ENCODE assay signal across 28 mouse cellular contexts in the genomic region with DNA sequence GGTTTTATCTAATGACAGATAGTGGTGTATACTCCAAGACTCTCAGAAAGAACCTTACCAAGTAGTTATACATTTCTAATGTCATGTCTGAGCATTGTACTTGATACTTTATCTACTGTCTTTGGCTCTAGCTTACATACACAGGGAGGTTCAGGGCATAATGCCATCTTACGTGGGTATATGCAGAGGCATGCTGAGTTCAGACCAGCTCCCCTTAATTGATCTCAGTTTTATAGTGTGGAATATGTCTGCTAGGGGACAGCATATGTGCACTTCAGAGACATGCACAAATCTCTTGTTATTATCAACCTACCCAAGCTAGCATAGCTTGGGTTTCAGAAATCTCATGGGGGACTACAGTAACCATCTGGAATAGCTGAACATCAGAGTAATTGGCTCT.
"Had no signal": no experiment of that assay in that cellular context is flagged by ENCODE, and none has a peak within 500 bp of the region (broad histone marks: within the 10 kb centered on the region; RNA-seq: fewer than 3 reads in every experiment).

No protein-coding gene starts in this region.

- H3K27me3 ChIP-seq: embryonic facial prominence, embryonic 12.5 days; embryonic facial prominence, embryonic 13.5 days; embryonic facial prominence, embryonic 15.5 days; forebrain, embryonic 12.5 days; forebrain, embryonic 13.5 days; forebrain, embryonic 15.5 days had no signal

- DNase-seq: cerebellum, adult 8-10 months; cerebellum, adult 9-10 months; cerebellum, adult 9-11 months; cerebellum, postnatal 10 days; cerebellum, postnatal 14 days; cerebellum, postnatal 25 days; cerebellum, postnatal 36 days; embryo, embryonic 11 days; forebrain, postnatal 0 days; gastrocnemius, adult 2 months; gastrocnemius, postnatal 10 days; gastrocnemius, postnatal 14 days; gastrocnemius, postnatal 25 days; gastrocnemius, postnatal 36 days; heart, adult 11 months; heart, adult 18-20 months; heart, adult 2 months had no signal

- H3K9me3 ChIP-seq: embryonic facial prominence, embryonic 10.5 days; embryonic facial prominence, embryonic 12.5 days; embryonic facial prominence, embryonic 13.5 days; embryonic facial prominence, embryonic 15.5 days; forebrain, embryonic 10.5 days; forebrain, embryonic 12.5 days; forebrain, embryonic 13.5 days; forebrain, embryonic 15.5 days had no signal

- H3K4me1 ChIP-seq: embryonic facial prominence, embryonic 10.5 days; embryonic facial prominence, embryonic 12.5 days; embryonic facial prominence, embryonic 15.5 days; forebrain, embryonic 15.5 days had no signal

- H3K27ac ChIP-seq: embryonic facial prominence, embryonic 10.5 days; embryonic facial prominence, embryonic 12.5 days; embryonic facial prominence, embryonic 13.5 days; embryonic facial prominence, embryonic 15.5 days; forebrain, embryonic 10.5 days; forebrain, embryonic 12.5 days; forebrain, embryonic 13.5 days; forebrain, embryonic 15.5 days; gastrocnemius, adult 2 months; heart, adult 2 months had no signal

- H3K9ac ChIP-seq: embryonic facial prominence, embryonic 12.5 days; embryonic facial prominence, embryonic 13.5 days; embryonic facial prominence, embryonic 15.5 days; forebrain, embryonic 12.5 days; forebrain, embryonic 13.5 days; forebrain, embryonic 15.5 days; forebrain, postnatal 0 days had no signal

- H3K36me3 ChIP-seq: embryonic facial prominence, embryonic 12.5 days had no signal

- H3K4me2 ChIP-seq: embryonic facial prominence, embryonic 12.5 days; embryonic facial prominence, embryonic 13.5 days; embryonic facial prominence, embryonic 15.5 days; forebrain, embryonic 12.5 days; forebrain, embryonic 13.5 days; forebrain, embryonic 15.5 days had no signal

- H3K4me3 ChIP-seq: embryonic facial prominence, embryonic 10.5 days; embryonic facial prominence, embryonic 12.5 days; embryonic facial prominence, embryonic 13.5 days; embryonic facial prominence, embryonic 15.5 days; erythroblast, embryonic 14.5 days; forebrain, embryonic 10.5 days; forebrain, embryonic 12.5 days; forebrain, embryonic 13.5 days; forebrain, embryonic 15.5 days; gastrocnemius, adult 2 months; heart, adult 2 months had no signal

- ATAC-seq: forebrain, embryonic 13.5 days; forebrain, embryonic 14.5 days; forebrain, embryonic 15.5 days; forebrain, embryonic 16.5 days; forebrain, postnatal 0 days had no signal
